Mouse (Mus musculus): ENCODE results near the gene Trpm3. TPM values are rescaled to one million over a fixed set of nuclear protein-coding genes. Genes with fewer than 3 reads are reported as not detected.

Gene Trpm3
- polyA plus RNA-seq, 1 experiment from 2014 or later = 23.3 TPM

GRCm38 (mm10) chr19:22703876-22704275, 565.0 kb downstream of the Trpm3 start:
- ATAC-seq (ENCODE audit: low read depth) = no peak
- Histone ChIP-seq H3K9ac (replicated peaks; ENCODE audit: low read depth, low read length) (no peak overlapping the region), H3K4me3 (ENCODE audit: low read depth, low read length) (no peak overlapping the region), H3K36me3 (ENCODE audit: control insufficient read depth, insufficient read depth, low read length) (no peaks in the 10 kb centered on the region), H3K27me3 (ENCODE audit: control insufficient read depth, insufficient read depth, low read length) (no peaks in the 10 kb centered on the region), H3K27ac (ENCODE audit: low read depth, low read length) (no peak overlapping the region), H3K4me2 (ENCODE audit: low read depth, low read length) (no peak overlapping the region), H3K4me1 (ENCODE audit: control insufficient read depth, insufficient read depth, low read length) (no peaks in the 10 kb centered on the region), H3K9me3 (ENCODE audit: control insufficient read depth, low read length) (no peaks in the 10 kb centered on the region)
- WGBS = 13% methylated on average over 6 of the region's 6 CpGs

DNA sequence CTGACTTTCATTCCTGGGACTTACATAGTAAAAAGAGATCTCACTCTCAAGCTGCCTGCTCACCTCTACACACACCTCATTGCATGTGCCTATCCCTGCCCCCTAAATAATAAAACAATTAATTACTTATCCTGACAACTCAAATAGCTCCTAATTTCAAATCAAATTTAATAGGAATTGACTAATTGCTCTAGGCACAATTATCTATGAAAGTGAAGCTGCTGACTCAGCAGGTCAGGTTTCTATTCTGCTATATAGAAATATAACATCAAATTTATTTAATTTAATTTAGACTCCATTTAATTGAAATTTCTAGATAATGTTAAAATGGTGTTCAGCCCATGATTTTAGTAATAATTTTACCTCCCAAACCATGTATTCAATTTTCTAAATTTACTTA, 566.6 kb downstream of the Trpm3 start:
- ATAC-seq (ENCODE audit: low read depth) = no peak
- H3K9me3 ChIP-seq (ENCODE audit: control insufficient read depth, low read length) = no peaks in the 10 kb centered on the region
- H3K4me2 ChIP-seq (ENCODE audit: low read depth, low read length) = no peak overlapping the region
- H3K36me3 ChIP-seq (ENCODE audit: control insufficient read depth, insufficient read depth, low read length) = no peaks in the 10 kb centered on the region
- H3K27me3 ChIP-seq (ENCODE audit: control insufficient read depth, insufficient read depth, low read length) = no peaks in the 10 kb centered on the region
- no peak overlapping the region for H3K9ac ChIP-seq (replicated peaks; ENCODE audit: low read depth, low read length)
- no peak overlapping the region for H3K4me3 ChIP-seq (ENCODE audit: low read depth, low read length)
- H3K27ac ChIP-seq (ENCODE audit: low read depth, low read length) = no peak overlapping the region
- no peaks in the 10 kb centered on the region for H3K4me1 ChIP-seq (ENCODE audit: control insufficient read depth, insufficient read depth, low read length)

DNA sequence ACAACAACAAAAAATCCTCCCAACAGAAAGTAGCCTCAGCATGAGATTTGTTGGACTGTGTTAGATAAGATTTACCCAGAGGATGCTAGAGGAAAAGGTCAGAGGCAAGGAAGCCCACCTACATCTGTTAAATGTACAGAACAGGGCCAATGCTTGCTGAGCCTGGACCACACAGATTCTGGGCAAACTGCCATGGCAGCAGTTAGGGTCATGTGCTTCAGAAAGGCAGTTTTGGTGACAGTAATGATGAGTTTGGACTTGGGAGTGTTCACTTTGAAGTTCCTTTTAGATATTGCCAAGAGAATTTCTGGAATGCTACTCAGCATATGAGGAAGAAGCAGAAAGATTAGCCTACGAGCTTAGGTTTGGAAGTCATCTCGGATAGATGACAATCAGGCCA, 580.2 kb downstream of the Trpm3 start:
- Histone ChIP-seq H3K36me3 (ENCODE audit: control insufficient read depth, insufficient read depth, low read length) (no peaks in the 10 kb centered on the region), H3K27ac (ENCODE audit: low read depth, low read length) (no peak overlapping the region), H3K4me3 (ENCODE audit: low read depth, low read length) (no peak overlapping the region), H3K9me3 (ENCODE audit: control insufficient read depth, low read length) (no peaks in the 10 kb centered on the region), H3K9ac (replicated peaks; ENCODE audit: low read depth, low read length) (no peak overlapping the region), H3K4me1 (ENCODE audit: control insufficient read depth, insufficient read depth, low read length) (no peaks in the 10 kb centered on the region), H3K4me2 (ENCODE audit: low read depth, low read length) (no peak overlapping the region), H3K27me3 (ENCODE audit: control insufficient read depth, insufficient read depth, low read length) (no peaks in the 10 kb centered on the region)
- no peak for ATAC-seq (ENCODE audit: low read depth)
- 96% methylated on average over 2 of the region's 2 CpGs for WGBS

GRCm38 (mm10) chr19:22729846-22730245, 591.0 kb downstream of the Trpm3 start:
- no peaks in the 10 kb centered on the region for H3K27me3 ChIP-seq (ENCODE audit: control insufficient read depth, insufficient read depth, low read length)
- 36% methylated on average over 2 of the region's 2 CpGs for WGBS
- H3K36me3 ChIP-seq (ENCODE audit: control insufficient read depth, insufficient read depth, low read length) = no peaks in the 10 kb centered on the region
- no peak overlapping the region for H3K4me2 ChIP-seq (ENCODE audit: low read depth, low read length)
- H3K9ac ChIP-seq (replicated peaks; ENCODE audit: low read depth, low read length) = no peak overlapping the region
- H3K9me3 ChIP-seq (ENCODE audit: control insufficient read depth, low read length) = no peaks in the 10 kb centered on the region
- peak; percentile 58; the same call in 1 of the 2 replicates for ATAC-seq (ENCODE audit: low read depth)
- no peaks in the 10 kb centered on the region; the same call in 1 of the 2 replicates for H3K4me1 ChIP-seq (ENCODE audit: control insufficient read depth, insufficient read depth, low read length)
- no peak overlapping the region for H3K4me3 ChIP-seq (ENCODE audit: low read depth, low read length)
- H3K27ac ChIP-seq (ENCODE audit: low read depth, low read length) = no peak overlapping the region

GRCm38 (mm10) chr19:22730971-22731370, 592.1 kb downstream of the Trpm3 start:
- no peak overlapping the region for H3K4me3 ChIP-seq (ENCODE audit: low read depth, low read length)
- peak; percentile 49; the same call in 1 of the 2 replicates for ATAC-seq (ENCODE audit: low read depth)
- no peaks in the 10 kb centered on the region for H3K9me3 ChIP-seq (ENCODE audit: control insufficient read depth, low read length)
- no peak overlapping the region for H3K9ac ChIP-seq (replicated peaks; ENCODE audit: low read depth, low read length)
- H3K4me1 ChIP-seq (ENCODE audit: control insufficient read depth, insufficient read depth, low read length) = no peaks in the 10 kb centered on the region; the same call in 1 of the 2 replicates
- no peak overlapping the region for H3K4me2 ChIP-seq (ENCODE audit: low read depth, low read length)
- H3K36me3 ChIP-seq (ENCODE audit: control insufficient read depth, insufficient read depth, low read length) = no peaks in the 10 kb centered on the region
- H3K27me3 ChIP-seq (ENCODE audit: control insufficient read depth, insufficient read depth, low read length) = no peaks in the 10 kb centered on the region
- no peak overlapping the region for H3K27ac ChIP-seq (ENCODE audit: low read depth, low read length)

DNA sequence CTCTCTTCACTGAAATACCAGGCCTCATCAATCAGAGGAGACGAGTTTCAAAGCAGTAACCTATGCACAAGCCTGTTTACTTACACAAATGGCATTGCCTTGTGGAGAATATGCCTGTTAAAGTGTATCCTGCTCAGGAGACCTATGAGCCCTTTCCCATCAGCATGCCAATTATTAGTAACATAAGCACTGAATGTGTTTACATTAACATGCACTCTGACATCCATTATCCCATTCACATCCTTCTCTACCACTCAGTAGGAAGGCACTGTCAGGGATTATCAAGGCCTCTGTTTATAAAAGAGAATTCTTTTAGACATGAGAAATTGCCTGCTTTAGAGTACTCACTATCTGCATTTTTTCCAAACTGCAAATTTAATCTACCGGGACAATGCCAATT, 598.0 kb downstream of the Trpm3 start:
- ATAC-seq (ENCODE audit: low read depth) = no peak
- Histone ChIP-seq H3K4me3 (ENCODE audit: low read depth, low read length) (no peak overlapping the region), H3K27me3 (ENCODE audit: control insufficient read depth, insufficient read depth, low read length) (no peaks in the 10 kb centered on the region), H3K36me3 (ENCODE audit: control insufficient read depth, insufficient read depth, low read length) (no peaks in the 10 kb centered on the region), H3K9ac (replicated peaks; ENCODE audit: low read depth, low read length) (no peak overlapping the region), H3K4me1 (ENCODE audit: control insufficient read depth, insufficient read depth, low read length) (no peaks in the 10 kb centered on the region), H3K9me3 (ENCODE audit: control insufficient read depth, low read length) (no peaks in the 10 kb centered on the region), H3K4me2 (ENCODE audit: low read depth, low read length) (no peak overlapping the region), H3K27ac (ENCODE audit: low read depth, low read length) (no peak overlapping the region)
- 59% methylated on average over 2 of the region's 2 CpGs for WGBS

DNA sequence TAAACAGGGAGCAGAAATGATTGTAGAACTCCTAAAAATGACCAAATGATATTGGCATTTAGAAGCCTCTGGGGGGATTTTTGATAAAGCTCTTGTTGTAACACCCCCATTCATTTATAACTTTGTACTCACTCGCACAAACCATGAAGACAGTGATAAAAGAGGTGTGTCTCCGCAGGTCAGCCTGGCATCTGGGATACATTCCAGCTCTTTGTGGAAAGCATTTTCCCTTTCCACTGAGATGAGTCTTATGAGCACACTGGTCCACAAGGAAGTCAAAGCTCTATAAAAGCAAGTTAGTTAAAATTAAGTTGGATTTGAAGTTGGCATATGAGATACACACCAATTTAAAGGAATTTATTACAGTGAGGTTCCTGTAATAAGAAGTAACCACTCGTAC, 600.4 kb downstream of the Trpm3 start:
- WGBS = 85% methylated on average over 3 of the region's 3 CpGs

DNA sequence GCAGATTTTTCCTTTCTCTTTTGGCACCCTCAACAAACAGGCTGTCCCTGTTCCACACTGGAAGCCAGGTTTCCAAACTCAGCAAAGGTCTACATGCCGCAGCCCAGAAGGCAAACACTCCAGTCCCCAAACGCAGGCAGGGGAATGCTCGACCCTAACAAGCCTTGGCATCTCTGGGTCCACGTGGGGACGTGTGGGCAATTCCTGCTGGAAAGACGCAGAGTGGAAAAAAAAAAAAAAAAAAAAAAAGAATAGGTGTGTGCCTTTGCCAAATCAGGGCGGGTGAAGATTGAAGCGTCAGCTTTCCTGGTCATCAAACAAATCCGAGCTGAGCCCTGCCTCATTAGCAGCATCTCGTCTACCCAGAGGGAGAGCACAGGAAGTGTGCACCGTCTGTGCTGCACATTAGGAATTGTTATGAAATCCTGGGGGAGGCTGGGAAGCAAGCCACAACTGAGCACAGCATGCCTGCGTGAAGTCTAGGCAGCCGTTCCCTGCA, 614.5 kb downstream of the Trpm3 start:
- Histone ChIP-seq H3K36me3 (ENCODE audit: control insufficient read depth, insufficient read depth, low read length) (no peaks in the 10 kb centered on the region), H3K4me2 (ENCODE audit: low read depth, low read length) (no peak overlapping the region), H3K4me3 (ENCODE audit: low read depth, low read length) (no peak overlapping the region), H3K27ac (ENCODE audit: low read depth, low read length) (no peak overlapping the region), H3K9me3 (ENCODE audit: control insufficient read depth, low read length) (no peaks in the 10 kb centered on the region), H3K27me3 (ENCODE audit: control insufficient read depth, insufficient read depth, low read length) (no peaks in the 10 kb centered on the region), H3K9ac (replicated peaks; ENCODE audit: low read depth, low read length) (no peak overlapping the region), H3K4me1 (ENCODE audit: control insufficient read depth, insufficient read depth, low read length) (no peaks in the 10 kb centered on the region)
- peak; percentile 49; the same call in 1 of the 2 replicates for ATAC-seq (ENCODE audit: low read depth)
- 60% methylated on average over 13 of the region's 13 CpGs for WGBS

More for the DNA sequence above, 600.4 kb downstream of the Trpm3 start:
- no peaks in the 10 kb centered on the region for H3K27me3 ChIP-seq (ENCODE audit: control insufficient read depth, insufficient read depth, low read length)
- no peak overlapping the region for H3K27ac ChIP-seq (ENCODE audit: low read depth, low read length)
- H3K4me3 ChIP-seq (ENCODE audit: low read depth, low read length) = no peak overlapping the region
- H3K4me2 ChIP-seq (ENCODE audit: low read depth, low read length) = no peak overlapping the region
- H3K9ac ChIP-seq (replicated peaks; ENCODE audit: low read depth, low read length) = no peak overlapping the region
- no peaks in the 10 kb centered on the region for H3K36me3 ChIP-seq (ENCODE audit: control insufficient read depth, insufficient read depth, low read length)
- ATAC-seq (ENCODE audit: low read depth) = no peak
- no peaks in the 10 kb centered on the region for H3K9me3 ChIP-seq (ENCODE audit: control insufficient read depth, low read length)
- H3K4me1 ChIP-seq (ENCODE audit: control insufficient read depth, insufficient read depth, low read length) = no peaks in the 10 kb centered on the region

GRCm38 (mm10) chr19:22754071-22754470, 615.2 kb downstream of the Trpm3 start:
- Histone ChIP-seq H3K9me3 (ENCODE audit: control insufficient read depth, low read length) (no peaks in the 10 kb centered on the region), H3K4me2 (ENCODE audit: low read depth, low read length) (no peak overlapping the region), H3K4me1 (ENCODE audit: control insufficient read depth, insufficient read depth, low read length) (no peaks in the 10 kb centered on the region), H3K27ac (ENCODE audit: low read depth, low read length) (no peak overlapping the region), H3K27me3 (ENCODE audit: control insufficient read depth, insufficient read depth, low read length) (no peaks in the 10 kb centered on the region), H3K4me3 (ENCODE audit: low read depth, low read length) (no peak overlapping the region), H3K36me3 (ENCODE audit: control insufficient read depth, insufficient read depth, low read length) (no peaks in the 10 kb centered on the region), H3K9ac (replicated peaks; ENCODE audit: low read depth, low read length) (no peak overlapping the region)
- ATAC-seq (ENCODE audit: low read depth) = no peak
- 92% methylated on average over 10 of the region's 10 CpGs for WGBS

Measured in neural tube, embryonic 14.5 days (tissue).